Mouse (Mus musculus) heart, adult 18-20 months (tissue): ENCODE results near the gene Dkk2. TPM values are rescaled to one million over a fixed set of nuclear protein-coding genes. Genes with fewer than 3 reads are reported as not detected.

Experiments used
- DNase-seq, 2 experiments: peaks; one replicate each; pipeline ENCODE4 v3.0.0; 2021 to 2022; ENCODE audit warnings: mixed read lengths in 1 of 2
- total RNA-seq, 2 experiments: library from RNA; stranded (reverse); gene quantifications; 2 replicates each; pipeline ENCODE4 v1.2.3; 2021

Dkk2 gene
- total RNA-seq, 2 experiments from 2014 or later, result 0.10 to 0.18 TPM

DNA sequence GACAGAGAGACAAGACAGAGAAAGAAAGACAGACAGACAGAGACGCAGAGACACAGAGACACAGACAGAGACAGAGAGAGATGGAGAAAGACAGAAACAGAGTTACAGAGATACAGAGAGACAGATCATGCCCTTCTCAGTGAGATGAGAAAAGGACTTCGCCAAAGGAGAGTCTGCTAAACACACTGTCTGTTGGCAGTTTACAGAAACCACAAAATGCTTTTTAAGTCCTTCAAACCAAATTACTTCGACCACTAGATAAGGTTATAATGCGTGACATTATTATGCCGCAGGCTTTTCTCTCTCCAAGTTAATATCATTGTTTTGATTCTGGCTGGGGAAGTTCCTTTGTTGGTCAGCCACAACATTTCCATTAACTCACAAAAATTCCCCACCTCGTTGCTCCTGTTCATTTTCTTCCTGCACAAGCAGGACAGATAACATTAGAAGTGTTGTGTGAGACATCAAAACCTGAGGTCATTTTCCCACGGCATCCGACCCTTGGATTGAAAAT lies 40.2 kb downstream of the Dkk2 start:
- DNase-seq, result no peak

DNA sequence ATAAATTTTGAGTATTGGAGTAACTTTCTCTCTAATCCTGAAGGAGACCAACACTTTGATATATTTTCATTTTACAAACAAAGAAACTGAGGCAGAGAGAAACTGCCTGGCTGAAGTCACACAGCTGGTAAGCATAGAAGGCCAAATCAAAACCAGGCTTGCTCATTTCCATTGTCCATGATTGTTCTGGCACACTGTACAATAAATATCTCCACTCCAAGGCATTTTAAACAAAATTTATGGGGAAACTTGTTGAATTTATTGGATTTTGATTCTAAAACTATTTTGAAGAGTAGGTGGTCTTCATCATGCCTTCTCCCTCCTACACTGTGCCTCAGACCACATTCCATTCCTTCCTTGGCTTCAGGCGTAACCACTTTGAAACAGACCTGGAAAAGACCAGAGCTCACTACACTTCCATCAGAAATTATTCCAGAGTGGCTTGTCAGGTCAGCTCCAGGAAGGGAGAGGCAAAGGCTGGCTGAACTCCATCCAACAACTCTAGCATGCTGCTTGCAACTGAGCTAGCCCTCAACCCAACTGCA lies 44.7 kb downstream of the Dkk2 start:
- DNase-seq, result no peak

GRCm38 (mm10) chr3:132130781-132131180 lies 45.7 kb downstream of the Dkk2 start:
- no peak for DNase-seq

- DNase-seq, result no peak
Observed at GRCm38 (mm10) chr3:132131939-132132338, 46.8 kb downstream of the Dkk2 start.

DNA sequence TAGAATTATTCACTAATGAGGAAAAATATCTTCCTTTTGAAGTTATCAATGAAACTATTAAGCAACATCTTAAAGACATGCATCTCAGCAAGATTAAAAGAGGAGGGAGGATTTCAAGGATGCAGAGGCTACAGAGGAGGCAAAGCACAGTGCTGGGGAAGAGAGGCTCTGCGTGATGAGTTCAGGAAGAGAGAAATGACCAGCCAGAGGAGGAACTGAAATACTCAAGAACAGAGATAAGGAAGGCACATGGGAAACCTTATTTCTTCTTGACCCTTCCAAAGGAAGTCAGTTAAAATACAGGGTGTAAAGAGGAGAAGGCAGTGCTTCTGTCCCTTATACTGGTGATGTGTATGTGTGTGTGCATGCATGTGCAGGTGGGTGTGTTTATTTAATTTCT lies 49.4 kb downstream of the Dkk2 start:
- DNase-seq, result no peak

DNA sequence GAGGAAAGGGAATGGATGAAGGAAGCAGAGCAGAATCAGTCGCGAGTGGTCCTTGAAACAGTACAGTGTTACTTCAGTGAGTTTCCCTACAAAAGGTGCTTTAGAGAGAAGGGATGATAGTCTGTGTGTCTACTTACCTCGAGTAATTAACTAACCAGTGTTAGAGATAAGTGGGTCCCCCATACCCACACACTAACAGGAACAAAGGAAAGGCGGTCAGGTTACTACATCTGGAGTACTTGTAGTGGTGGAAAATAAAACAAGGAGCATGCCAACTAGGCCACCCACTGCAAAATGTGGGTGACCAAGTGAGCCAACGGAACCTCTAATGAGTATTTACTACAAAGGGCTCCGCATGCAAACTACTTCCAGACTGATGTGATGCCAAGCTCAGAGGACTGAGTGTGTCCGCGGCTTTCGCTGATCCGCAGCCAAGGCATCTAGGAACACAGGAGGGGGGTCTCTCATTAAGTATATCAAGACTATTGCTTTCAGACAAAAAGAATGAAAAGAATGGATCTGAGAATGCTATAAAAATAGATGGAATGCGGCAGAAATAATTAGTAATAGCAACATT lies 52.8 kb downstream of the Dkk2 start:
- DNase-seq, result no peak

- DNase-seq, result no peak
Observed at GRCm38 (mm10) chr3:132141031-132141430, 55.9 kb downstream of the Dkk2 start.

GRCm38 (mm10) chr3:132149446-132150025 lies 64.4 kb downstream of the Dkk2 start:
- DNase-seq, result no peak

DNA sequence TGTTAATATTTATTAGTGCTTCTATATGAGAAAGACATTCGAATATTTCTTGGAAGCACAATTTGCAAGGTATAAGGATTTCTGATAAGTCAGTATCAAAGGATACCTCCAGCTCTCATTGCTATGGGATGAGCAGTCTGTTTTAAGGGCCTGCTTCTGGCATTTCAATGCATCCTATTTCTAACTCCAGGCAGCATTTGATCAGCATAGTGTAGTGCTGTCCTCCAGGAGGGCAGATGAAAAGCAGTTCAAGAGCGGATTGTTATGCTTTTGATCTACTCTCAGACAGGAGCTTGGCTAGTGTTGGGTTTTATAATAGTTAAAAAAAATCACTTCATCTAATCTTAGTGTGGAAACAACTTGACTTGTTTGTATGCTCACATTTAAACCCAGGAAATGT lies 73.7 kb downstream of the Dkk2 start:
- no peak for DNase-seq

GRCm38 (mm10) chr3:132168911-132169310 lies 83.8 kb downstream of the Dkk2 start:
- DNase-seq, result no peak

DNA sequence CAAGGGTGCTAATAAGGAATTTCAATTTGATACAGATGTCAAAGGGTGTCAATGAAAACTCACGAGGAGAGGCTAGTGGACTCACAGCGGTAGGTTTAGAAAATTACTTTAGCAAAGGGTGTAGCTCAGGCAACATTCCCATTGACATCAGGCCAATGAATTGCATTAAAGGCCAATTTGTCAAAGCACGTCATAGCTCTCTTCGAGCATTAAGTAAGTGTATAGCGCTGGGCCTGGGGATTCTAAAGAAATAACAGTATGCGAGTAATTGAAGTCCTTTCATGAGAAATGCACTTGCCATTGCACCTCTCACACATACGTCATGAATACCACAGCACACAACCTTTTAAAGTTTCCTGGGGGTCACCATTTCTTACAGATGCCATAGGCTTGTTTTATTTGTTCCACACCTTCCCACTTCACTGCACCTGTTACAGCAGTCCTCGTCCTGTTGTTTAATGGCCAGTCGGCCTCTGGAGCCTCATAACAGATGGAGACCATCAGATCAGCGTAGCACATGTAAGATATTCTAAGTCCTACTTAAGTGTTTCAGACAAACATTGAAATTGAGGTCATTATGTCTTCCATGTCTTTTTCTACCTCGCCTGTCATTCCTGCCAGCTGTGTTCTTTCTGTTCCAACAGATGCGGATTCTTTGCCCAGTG lies 101.9 kb downstream of the Dkk2 start:
- no peak for DNase-seq

DNA sequence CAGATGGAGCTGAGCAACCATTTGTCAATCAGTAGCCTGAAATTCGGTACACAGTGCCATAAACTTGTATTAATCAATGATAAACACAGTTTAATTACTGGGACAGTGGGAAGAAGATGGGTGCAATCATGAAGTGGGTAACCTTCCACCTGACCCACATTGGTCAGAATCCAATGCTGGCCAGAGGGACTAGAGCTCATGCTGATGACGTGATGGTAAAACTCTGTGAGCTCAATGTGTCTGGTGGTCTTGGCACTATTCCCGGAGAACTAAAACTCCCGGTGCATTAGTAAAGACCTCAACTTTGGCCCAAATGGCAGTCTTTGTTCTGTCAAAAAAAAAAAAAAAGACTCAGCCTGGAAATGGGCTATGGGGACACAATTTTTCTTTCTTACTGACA lies 116.9 kb downstream of the Dkk2 start:
- DNase-seq, result no peak

DNA sequence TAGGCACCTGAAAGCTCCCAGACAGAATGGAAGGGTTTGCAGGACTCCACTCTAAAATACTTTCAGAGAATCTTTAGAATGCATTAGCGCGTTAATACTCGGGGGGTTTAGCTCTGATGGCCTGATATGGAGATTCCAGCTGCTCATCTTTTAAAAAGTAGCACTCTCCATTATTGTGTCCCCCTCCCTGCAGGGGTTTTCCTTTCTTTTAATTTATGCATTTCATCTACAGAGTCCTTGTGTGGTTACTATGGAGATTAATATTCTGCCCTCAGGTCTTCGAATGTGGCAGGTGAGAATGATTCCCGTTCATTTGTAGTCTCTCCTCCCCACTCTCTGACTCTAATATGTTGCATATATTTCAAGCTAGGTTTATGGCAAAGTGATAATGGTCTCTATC lies 117.6 kb downstream of the Dkk2 start:
- DNase-seq, result no peak

- peak; percentile 10 to 25 for DNase-seq
Observed at GRCm38 (mm10) chr3:132207469-132207868, 122.4 kb downstream of the Dkk2 start.

DNA sequence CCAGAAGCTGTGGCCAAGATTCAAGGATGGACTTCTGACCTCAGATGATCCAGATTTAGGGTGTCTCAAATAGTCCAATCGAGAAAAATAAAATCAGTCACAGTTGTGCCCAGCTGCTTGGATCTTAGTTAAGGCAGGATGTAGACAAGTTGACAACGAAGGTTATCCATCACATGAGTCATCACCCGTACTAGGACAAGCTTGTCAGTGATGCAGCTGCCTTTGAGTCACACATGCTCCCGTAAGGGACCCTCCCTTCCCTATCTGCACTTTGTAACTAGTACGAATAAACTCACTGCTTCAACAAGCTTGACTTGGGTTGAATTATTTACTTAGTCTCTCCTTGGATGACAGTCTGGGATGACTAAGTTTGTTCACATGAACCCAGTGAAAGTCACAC lies 126.2 kb downstream of the Dkk2 start:
- DNase-seq, result peak; percentile 12 to 39

DNA sequence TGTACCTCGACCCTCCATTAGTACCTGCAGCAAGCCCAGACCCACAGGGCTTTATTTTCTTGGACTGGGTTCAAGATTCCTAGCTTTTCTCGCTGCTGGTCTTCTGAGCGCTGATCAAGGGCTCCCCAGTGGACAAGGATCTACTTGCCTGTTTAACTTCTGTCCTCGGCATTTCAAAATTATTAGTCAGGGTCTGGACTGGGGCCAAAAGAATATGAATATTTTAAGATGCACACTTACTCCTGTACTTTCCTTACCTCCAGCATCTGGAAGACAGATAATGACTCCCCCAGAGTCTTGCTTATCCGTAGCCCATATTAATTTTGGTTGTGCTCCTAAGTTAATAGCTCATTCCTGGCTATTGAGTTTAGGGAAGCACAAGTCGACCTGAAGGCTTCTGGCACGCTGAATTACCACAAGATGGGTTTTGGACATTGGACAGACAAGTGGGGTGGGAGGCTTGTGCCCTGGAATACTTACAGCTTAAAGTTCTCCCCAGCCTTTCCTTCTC lies 134.9 kb downstream of the Dkk2 start:
- DNase-seq, result no peak

- DNase-seq, result no peak
Observed at GRCm38 (mm10) chr3:132227622-132228021, 142.5 kb downstream of the Dkk2 start.
